Mouse (Mus musculus) forebrain, postnatal 0 days (tissue): ENCODE measurements around the gene Hddc3. TPM values are rescaled to one million over a fixed set of nuclear protein-coding genes. Genes with fewer than 3 reads are reported as not detected.

Source experiments
- ATAC-seq: fragments of 200-750 bp; cut with Nextera tagmentation; 2 replicates; pipeline ENCODE4 v1.8.0; 2017; ENCODE audit warnings: mild to moderate bottlenecking, moderate library complexity
- DNase-seq: peaks from one replicate; pipeline ENCODE4 v3.0.0-alpha.2; 2015
- H3K27ac ChIP-seq: fragments of 300-500 bp; sonication (generic); 2 replicates; pipeline ENCODE4 v1.5.1; 2014; ENCODE audit warnings: low read depth, mild to moderate bottlenecking, antibody characterized with exemption, low read length, moderate library complexity, mixed read lengths
- H3K27me3 ChIP-seq: fragments of 300-500 bp; sonication (generic); 2 replicates; pipeline ENCODE4 v1.6.1; 2014; ENCODE audit warnings: mild to moderate bottlenecking, low read length, mixed read lengths; ENCODE audit not compliant: insufficient read depth
- H3K36me3 ChIP-seq: fragments of 300-500 bp; sonication (generic); 2 replicates; pipeline ENCODE4 v1.6.1; 2014; ENCODE audit warnings: mild to moderate bottlenecking, moderate library complexity; ENCODE audit not compliant: insufficient read depth
- H3K4me1 ChIP-seq: fragments of 300-500 bp; sonication (generic); 2 replicates; pipeline ENCODE4 v1.6.1; 2014; ENCODE audit warnings: antibody characterized with exemption; ENCODE audit not compliant: insufficient read depth
- H3K4me2 ChIP-seq: fragments of 300-500 bp; sonication (generic); 2 replicates; pipeline ENCODE4 v1.6.1; 2014; ENCODE audit warnings: low read depth, mild to moderate bottlenecking, moderate library complexity
- H3K4me3 ChIP-seq: fragments of 300-500 bp; sonication (generic); 2 replicates; pipeline ENCODE4 v1.5.1; 2014; ENCODE audit warnings: low read depth, low read length, mixed read lengths
- H3K9ac ChIP-seq: fragments of 300-500 bp; sonication (generic); 2 replicates; pipeline ENCODE4 v1.6.1; 2014; ENCODE audit warnings: mild to moderate bottlenecking
- H3K9me3 ChIP-seq: fragments of 300-500 bp; sonication (generic); 2 replicates; pipeline ENCODE4 v1.6.1; 2016; ENCODE audit warnings: low read length
- CTCF ChIP-seq: sonication (generic); IDR thresholded peaks from 2 replicates; pipeline ENCODE4 v1.5.1; 2016; ENCODE audit warnings: antibody characterized with exemption, control low read depth, low read depth
- WGBS: fragments of 180-500 bp; shearing (Covaris S2); extraction: QIAGEN DNeasy Blood & Tissue Kit; methylation state at CpG from one replicate; pipeline ENCODE4 v1.1.7; 2014; 5-methylcytosine and 5-hydroxymethylcytosine counted together
- polyA plus RNA-seq: library from polyadenylated mRNA; unstranded; fragments of >200 nt; fragmentation: Nextera tagmentation; extraction: Ambion mirVana; gene quantifications from 2 replicates; pipeline ENCODE4 v1.2.1, GENCODE M21; 2015
- total RNA-seq: library from RNA; depleted of rRNA; stranded (reverse); fragments of >200 nt; gene quantifications from 2 replicates; pipeline ENCODE4 v1.2.3, GENCODE M21; 2014

The Hddc3 gene
- total and polyA plus RNA-seq, 2 experiments from 2014 or later, result 14.6 to 44.4 TPM

GRCm38 (mm10) chr7:80382919-80383318 is 40.0 kb downstream of the Hddc3 start:
- Histone ChIP-seq H3K4me1 (no peaks in the 10 kb centered on the region), H3K27me3 (peaks cover 9% of the 10 kb centered on the region; the same call in 1 of the 2 replicates), H3K4me2 (no peak overlapping the region), H3K9ac (no peak overlapping the region), H3K36me3 (no peaks in the 10 kb centered on the region), H3K4me3 (no peak overlapping the region), H3K9me3 (no peaks in the 10 kb centered on the region), H3K27ac (no peak overlapping the region)
- ATAC-seq (no peak), DNase-seq (no peak)
- TF ChIP-seq CTCF, result no peak
- WGBS, result 70% methylated on average over 11 of the region's 11 CpGs

GRCm38 (mm10) chr7:80386235-80386930 is 43.5 kb downstream of the Hddc3 start:
- no peaks in the 10 kb centered on the region for H3K4me1 ChIP-seq
- H3K27ac ChIP-seq, result no peak overlapping the region
- no peak overlapping the region for H3K9ac ChIP-seq
- DNase-seq (peak; percentile 92), ATAC-seq (peak; percentile 89)
- H3K4me2 ChIP-seq, result no peak overlapping the region
- no peak overlapping the region for H3K4me3 ChIP-seq
- H3K9me3 ChIP-seq, result no peaks in the 10 kb centered on the region
- 39% methylated on average over 18 of the region's 18 CpGs for WGBS
- H3K36me3 ChIP-seq, result peaks cover 16% of the 10 kb centered on the region
- H3K27me3 ChIP-seq, result peaks cover 9% of the 10 kb centered on the region; the same call in 1 of the 2 replicates
- TF ChIP-seq CTCF, result peak; percentile 98

- Histone ChIP-seq H3K36me3 (peaks cover 24% of the 10 kb centered on the region), H3K4me1 (no peaks in the 10 kb centered on the region), H3K4me3 (no peak overlapping the region), H3K27me3 (peaks cover 9% of the 10 kb centered on the region; the same call in 1 of the 2 replicates), H3K27ac (no peak overlapping the region), H3K4me2 (peak overlapping the region; percentile 13; the same call in 1 of the 2 replicates), H3K9me3 (no peaks in the 10 kb centered on the region), H3K9ac (no peak overlapping the region)
- WGBS, result 39% methylated on average over 17 of the region's 17 CpGs
- ATAC-seq, result no peak
- DNase-seq, result no peak
- TF ChIP-seq CTCF, result no peak
These were observed 44.2 kb downstream of the Hddc3 start for GRCm38 (mm10) chr7:80387033-80387632.

- H3K27ac ChIP-seq, result no peak within 1 kb of the TSS
- TF ChIP-seq CTCF, result no peak
- no peak for DNase-seq
- WGBS, result 21% methylated on average over 33 of the region's 33 CpGs
- no peaks in the 10 kb centered on the region for H3K9me3 ChIP-seq
- H3K4me3 ChIP-seq, result peak within 1 kb of the TSS; percentile 7; the same call in 1 of the 2 replicates
- peaks cover 9% of the 10 kb centered on the region; the same call in 1 of the 2 replicates for H3K27me3 ChIP-seq
- peak within 1 kb of the TSS; percentile 13 for H3K4me2 ChIP-seq
- H3K36me3 ChIP-seq, result peaks cover 31% of the 10 kb centered on the region
- H3K9ac ChIP-seq, result peak within 1 kb of the TSS; percentile 25; the same call in 1 of the 2 replicates
- no peaks in the 10 kb centered on the region for H3K4me1 ChIP-seq
- no peak for ATAC-seq
These were observed 45.0 kb downstream of the Hddc3 start, which contains the start of gene Fes for GRCm38 (mm10) chr7:80387633-80388543. Gene Fes, minus strand, starts transcription at chr7:80387946.

GRCm38 (mm10) chr7:80392119-80392518 is 49.2 kb downstream of the Hddc3 start:
- no peak for ATAC-seq
- Histone ChIP-seq H3K4me2 (no peak overlapping the region), H3K9me3 (no peaks in the 10 kb centered on the region), H3K27ac (no peak overlapping the region), H3K4me1 (no peaks in the 10 kb centered on the region), H3K36me3 (peaks cover 67% of the 10 kb centered on the region), H3K9ac (no peak overlapping the region), H3K27me3 (peaks cover 4% of the 10 kb centered on the region; the same call in 1 of the 2 replicates), H3K4me3 (no peak overlapping the region)
- WGBS, result 96% methylated on average over 15 of the region's 15 CpGs
- no peak for DNase-seq
- TF ChIP-seq CTCF, result no peak

GRCm38 (mm10) chr7:80394600-80394999 is 51.7 kb downstream of the Hddc3 start:
- Histone ChIP-seq H3K9ac (no peak overlapping the region), H3K4me2 (no peak overlapping the region), H3K27ac (no peak overlapping the region), H3K36me3 (peaks cover 76% of the 10 kb centered on the region), H3K4me3 (no peak overlapping the region), H3K27me3 (no peaks in the 10 kb centered on the region), H3K9me3 (no peaks in the 10 kb centered on the region), H3K4me1 (no peaks in the 10 kb centered on the region)
- 91% methylated on average over 4 of the region's 4 CpGs for whole genome bisulfite sequencing
- ATAC-seq, result no peak
- no peak for TF ChIP-seq CTCF
- no peak for DNase-seq
